Mouse (Mus musculus): ENCODE data around the gene Cox5b. TPM values are rescaled to one million over a fixed set of nuclear protein-coding genes. Genes with fewer than 3 reads are reported as not detected.
A peak's percentile ranks its signal among the peaks of the same experiment; 100 is the strongest.

Gene Cox5b
- 100 to 1,000 TPM; 533 to 600 TPM for total RNA-seq (2021)
- long read RNA-seq, experiment 1, transcript Cox5b-204 (4 exons, 865 nt), result major isoform, 243 of 259 reads
- long read RNA-seq, experiment 1, partial matches to known transcripts, result 9 of 259 reads
- long read RNA-seq, experiment 1, other reads (novel, unspliced or antisense), result 4 of 259 reads
- long read RNA-seq, experiment 2, transcript Cox5b-204 (4 exons, 865 nt), result major isoform, 201 of 213 reads
- long read RNA-seq, experiment 2, partial matches to known transcripts, result 6 of 213 reads
- long read RNA-seq, experiment 2, other reads (novel, unspliced or antisense), result 4 of 213 reads

- intact Hi-C loops (cut with DNase I), result loop anchor here (5.0 kb wide), 1 partner anchor 324 kb away; the partner anchor contains the start of gene Kansl3
- Histone ChIP-seq H3K27ac (peak within 1 kb of the TSS; percentile 94), H3K4me3 (peak within 1 kb of the TSS; percentile 85)
- peak; percentile 95 to 96 for DNase-seq (ENCODE audit: extremely low spot score in 1 of 2, low spot score in 2 of 2)
- no peak for TF ChIP-seq CTCF (IDR thresholded peaks at IDR 0.05)
These were observed at the start of gene Cox5b for GRCm38 (mm10) chr1:36691271-36692155. TSS of gene Cox5b (plus strand) at chr1:36691449.

- intact Hi-C loops (cut with DNase I), result no loop called here
- no peak for TF ChIP-seq CTCF (IDR thresholded peaks at IDR 0.05)
These were observed 47.2 kb upstream of the Cox5b start for GRCm38 (mm10) chr1:36643957-36644614.

GRCm38 (mm10) chr1:36644615-36645007 lies 46.6 kb upstream of the Cox5b start:
- TF ChIP-seq CTCF (IDR thresholded peaks at IDR 0.05), result no peak
- H3K27ac ChIP-seq, result no peak overlapping the region
- H3K4me3 ChIP-seq, result no peak overlapping the region
- intact Hi-C loops (cut with DNase I), result no loop called here
- no peak for DNase-seq (ENCODE audit: extremely low spot score in 1 of 2, low spot score in 2 of 2)

More at GRCm38 (mm10) chr1:36643957-36644614, 47.2 kb upstream of the Cox5b start:
- no peak overlapping the region for H3K27ac ChIP-seq
- H3K4me3 ChIP-seq, result no peak overlapping the region
- no peak for DNase-seq (ENCODE audit: extremely low spot score in 1 of 2, low spot score in 2 of 2)

GRCm38 (mm10) chr1:36646285-36646684 lies 45.0 kb upstream of the Cox5b start:
- H3K27ac ChIP-seq, result no peak overlapping the region
- DNase-seq (ENCODE audit: extremely low spot score in 1 of 2, low spot score in 2 of 2), result no peak
- TF ChIP-seq CTCF (IDR thresholded peaks at IDR 0.05), result no peak
- intact Hi-C loops (cut with DNase I), result no loop called here
- no peak overlapping the region for H3K4me3 ChIP-seq

GRCm38 (mm10) chr1:36647631-36648030 lies 43.6 kb upstream of the Cox5b start:
- Histone ChIP-seq H3K4me3 (no peak overlapping the region), H3K27ac (no peak overlapping the region)
- TF ChIP-seq CTCF (IDR thresholded peaks at IDR 0.05), result no peak
- DNase-seq (ENCODE audit: extremely low spot score in 1 of 2, low spot score in 2 of 2), result no peak
- intact Hi-C loops (cut with DNase I), result no loop called here

- no peak overlapping the region for H3K27ac ChIP-seq
- DNase-seq (ENCODE audit: extremely low spot score in 1 of 2, low spot score in 2 of 2), result no peak
- intact Hi-C loops (cut with DNase I), result no loop called here
- H3K4me3 ChIP-seq, result no peak overlapping the region
- TF ChIP-seq CTCF (IDR thresholded peaks at IDR 0.05), result no peak
These were observed 36.2 kb upstream of the Cox5b start for GRCm38 (mm10) chr1:36655039-36655438.

GRCm38 (mm10) chr1:36656233-36656632 lies 35.0 kb upstream of the Cox5b start:
- no peak for DNase-seq (ENCODE audit: extremely low spot score in 1 of 2, low spot score in 2 of 2)
- Histone ChIP-seq H3K4me3 (no peak overlapping the region), H3K27ac (no peak overlapping the region)
- intact Hi-C loops (cut with DNase I), result no loop called here
- no peak for TF ChIP-seq CTCF (IDR thresholded peaks at IDR 0.05)

- TF ChIP-seq CTCF (IDR thresholded peaks at IDR 0.05), result no peak
- H3K4me3 ChIP-seq, result no peak overlapping the region
- DNase-seq (ENCODE audit: extremely low spot score in 1 of 2, low spot score in 2 of 2), result no peak
- no peak overlapping the region for H3K27ac ChIP-seq
- intact Hi-C loops (cut with DNase I), result no loop called here
These were observed 33.4 kb upstream of the Cox5b start for GRCm38 (mm10) chr1:36657658-36658415.

- TF ChIP-seq CTCF (IDR thresholded peaks at IDR 0.05), result no peak
- H3K4me3 ChIP-seq, result no peak overlapping the region
- H3K27ac ChIP-seq, result no peak overlapping the region
- no peak for DNase-seq (ENCODE audit: extremely low spot score in 1 of 2, low spot score in 2 of 2)
- intact Hi-C loops (cut with DNase I), result no loop called here
These were observed 32.4 kb upstream of the Cox5b start for GRCm38 (mm10) chr1:36658621-36659399.

- Histone ChIP-seq H3K4me3 (no peak overlapping the region), H3K27ac (no peak overlapping the region)
- peak; percentile 44 for TF ChIP-seq CTCF (IDR thresholded peaks at IDR 0.05)
- intact Hi-C loops (cut with DNase I), result loop anchor here (1.0 kb wide), 1 partner anchor 117 kb away; the partner anchor contains the start of gene Ankrd39
- DNase-seq (ENCODE audit: extremely low spot score in 1 of 2, low spot score in 2 of 2), result no peak
These were observed 26.8 kb upstream of the Cox5b start for GRCm38 (mm10) chr1:36664457-36664856.

Data from left cerebral cortex, adult 2 months (tissue).